Mouse (Mus musculus) retina, postnatal 7 days (tissue): ENCODE results near the gene Cyth1.

Source experiments
- DNase-seq: peaks from one replicate; pipeline ENCODE4 v3.0.0-alpha.2; 2012; ENCODE audit warnings: low read depth, low spot score

Gene Cyth1

DNA sequence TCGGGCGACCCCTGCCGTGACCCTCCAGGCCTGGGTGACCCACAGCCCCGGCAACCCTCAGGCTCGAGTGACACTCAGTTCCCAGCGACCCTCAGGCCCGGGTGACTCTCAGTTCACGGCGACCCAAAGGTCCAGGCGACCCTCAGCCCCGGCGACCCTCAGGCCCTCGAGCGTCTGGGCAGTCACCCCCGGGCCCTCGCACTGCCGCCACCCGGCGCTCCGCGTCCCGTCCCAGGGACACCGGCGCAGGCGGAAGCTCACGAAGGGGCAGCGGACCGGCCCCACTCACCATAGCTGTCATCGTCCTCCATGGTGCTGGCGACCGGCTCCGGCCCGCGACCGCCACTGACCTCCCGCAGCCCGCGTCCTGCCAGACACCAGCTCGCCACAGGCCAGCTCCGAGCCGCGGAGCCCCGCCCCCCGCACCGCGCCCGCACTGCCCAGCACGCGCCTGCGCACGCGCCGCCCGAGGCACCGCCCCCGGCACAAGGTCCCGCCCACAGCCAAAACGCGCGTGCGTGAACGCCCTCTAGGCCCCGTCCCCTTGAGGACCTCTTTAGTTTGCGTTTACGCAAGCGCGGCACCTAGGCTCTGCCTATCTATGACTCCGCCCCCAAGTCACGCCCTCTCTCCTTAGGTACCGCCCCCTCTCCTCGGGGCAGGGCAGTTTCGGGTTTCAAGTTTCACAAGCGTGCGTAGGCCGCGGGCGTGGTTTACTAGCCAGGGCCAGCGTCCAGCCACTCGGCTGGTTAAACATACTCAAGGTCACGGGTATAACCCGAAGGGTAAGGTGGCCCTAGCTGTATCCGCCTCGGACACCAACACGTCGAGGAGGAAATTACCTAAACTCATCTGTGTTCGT lies at the start of gene Cyth1:
TSS of gene Cyth1 (minus strand) at position 443 of the 862 bp plus-strand sequence.
- peak; percentile 94 for DNase-seq

DNA sequence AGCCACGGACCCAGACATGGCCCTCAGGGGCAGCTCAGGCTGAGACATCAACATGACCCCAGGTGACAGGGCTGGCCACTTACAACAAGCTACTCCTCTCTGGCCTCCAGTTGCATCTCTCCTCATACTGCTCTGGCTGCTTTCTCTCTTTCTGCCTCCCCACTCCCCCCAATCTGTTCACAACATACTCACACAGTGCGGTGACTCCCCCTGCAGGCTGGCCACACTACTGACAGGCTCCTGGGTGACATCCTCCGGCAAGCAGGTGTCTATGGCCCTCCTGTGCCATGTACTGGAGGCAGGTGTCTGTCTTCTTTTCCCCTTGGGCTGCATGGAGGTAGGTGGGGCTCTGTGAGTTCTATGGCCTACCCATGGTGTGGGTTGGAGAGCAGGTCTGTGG lies 49.6 kb upstream of the Cyth1 start:
- DNase-seq: no peak

DNA sequence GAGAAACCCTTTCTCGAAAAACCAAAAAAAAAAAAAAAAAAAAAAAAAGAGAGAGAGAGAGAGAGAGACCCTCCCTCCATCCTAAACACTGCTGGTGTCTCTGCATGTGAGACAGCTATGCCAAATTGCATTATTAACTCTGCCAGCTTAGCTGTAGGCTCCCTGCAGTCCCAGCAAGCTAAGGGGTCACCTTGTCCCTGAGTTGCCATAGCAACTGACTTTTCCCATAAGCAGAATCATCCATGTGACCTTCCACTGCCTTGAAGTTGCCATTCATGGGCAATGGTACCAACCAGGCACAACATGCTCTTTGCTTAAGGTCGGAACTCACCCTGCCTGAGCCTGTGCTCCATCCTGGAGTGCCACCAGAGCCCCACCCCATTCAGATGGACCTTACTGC lies 46.6 kb upstream of the Cyth1 start:
- no peak for DNase-seq

DNA sequence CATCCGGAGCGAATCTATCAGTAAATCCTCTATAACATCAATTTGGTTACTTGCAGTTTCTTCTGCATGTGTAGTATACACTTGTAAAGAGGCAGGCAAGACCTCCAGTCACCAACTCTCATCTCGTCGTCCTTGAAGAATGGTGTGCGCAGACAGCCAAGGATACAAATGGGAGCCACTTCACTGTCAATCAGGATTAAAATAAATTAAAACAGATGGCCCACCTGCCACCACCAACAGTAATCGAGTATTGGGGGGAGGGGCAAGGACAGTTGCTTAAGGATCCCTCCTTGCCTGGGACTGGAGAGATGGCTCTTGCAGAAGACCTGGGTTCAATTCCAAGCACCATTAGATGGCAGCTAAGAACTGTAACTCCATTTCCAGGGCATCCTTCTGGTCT lies 44.3 kb upstream of the Cyth1 start:
- no peak for DNase-seq

DNA sequence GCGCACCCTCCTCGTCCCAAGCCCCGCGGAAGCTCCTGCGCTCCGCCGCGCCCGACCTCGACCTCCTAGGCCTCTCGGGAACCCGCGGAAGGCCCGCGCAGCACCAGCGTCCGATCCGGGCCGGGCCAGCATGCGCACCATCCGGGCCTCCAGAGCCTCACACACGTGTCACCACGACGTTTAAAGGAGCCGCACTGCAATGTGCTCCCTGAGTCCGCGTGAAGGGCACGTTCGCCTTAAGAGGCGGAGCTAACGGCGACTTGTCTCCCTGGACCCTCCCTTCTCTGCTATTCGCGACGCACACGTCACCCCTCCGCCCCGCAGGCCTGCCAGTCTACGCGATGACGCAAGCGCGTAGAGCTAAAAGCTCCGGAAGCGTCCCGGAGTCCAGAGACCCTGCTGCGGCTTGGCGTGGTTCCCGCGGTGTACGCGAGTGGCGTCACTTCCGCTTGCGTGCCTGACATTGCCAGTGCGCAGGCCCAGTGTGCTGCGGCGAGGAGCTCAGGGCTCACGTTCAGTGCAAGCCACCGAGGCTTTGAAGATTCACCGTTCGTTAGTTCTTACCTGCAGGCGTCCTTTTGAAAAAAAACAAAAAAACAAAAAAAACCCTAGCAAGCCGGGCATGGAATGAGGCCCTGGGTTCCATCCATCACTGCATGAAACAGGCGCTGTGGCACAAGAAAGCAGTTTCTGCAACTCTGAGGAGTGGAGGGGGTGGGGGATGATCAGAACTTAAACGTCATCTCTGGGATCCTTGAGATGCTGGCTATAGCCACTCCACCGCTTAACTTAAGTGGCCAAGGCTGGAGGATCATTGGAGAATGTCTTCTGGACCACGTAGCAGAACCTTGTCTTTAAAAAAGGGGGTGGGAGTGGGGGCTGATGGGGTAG lies 41.9 kb upstream of the Cyth1 start, which contains the start of gene Usp36:
TSS of gene Usp36 (minus strand) at position 246 of the 891 bp plus-strand sequence.
- peak; percentile 100 for DNase-seq

DNA sequence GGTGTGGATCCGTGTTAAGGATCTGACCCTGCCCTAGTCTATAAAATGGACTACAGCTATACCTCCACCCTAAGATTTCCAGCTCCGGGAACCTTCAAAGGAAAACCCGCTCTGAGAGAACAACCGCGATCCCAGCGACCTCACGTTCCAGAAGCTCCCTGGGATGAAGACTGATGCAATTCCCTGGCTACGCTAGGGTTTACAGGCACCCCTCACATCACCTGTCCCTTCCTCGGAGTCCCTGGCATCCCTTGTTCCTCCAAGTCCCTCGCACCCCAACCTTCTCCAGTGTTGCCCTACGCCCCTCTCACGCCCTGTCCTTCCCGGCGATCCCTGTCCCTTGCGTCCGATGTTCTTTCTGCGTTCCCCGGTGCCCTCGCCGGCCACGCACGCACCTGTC lies 41.2 kb upstream of the Cyth1 start:
- DNase-seq: no peak

DNA sequence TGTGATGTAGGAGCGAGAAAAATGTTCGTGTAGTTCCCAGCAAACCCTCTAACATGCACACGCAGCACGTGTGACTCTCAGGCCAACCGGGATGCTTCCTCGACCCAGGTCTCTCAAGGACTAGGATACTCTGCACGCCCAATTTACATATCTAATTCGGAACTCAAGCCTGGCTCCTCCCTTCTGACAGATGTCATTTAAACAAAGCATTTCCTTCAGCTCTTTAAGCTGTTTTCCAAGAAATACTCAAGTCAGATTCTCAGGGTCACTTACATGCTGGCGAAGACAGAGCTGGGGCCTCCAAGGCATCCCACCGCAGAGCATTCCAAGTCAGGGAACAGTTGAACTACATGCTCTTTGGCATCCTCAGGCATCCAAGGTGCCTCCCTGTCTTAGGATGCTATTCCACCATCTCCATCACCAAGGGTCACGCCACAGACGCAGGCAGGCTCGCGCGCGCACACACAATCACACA lies 40.7 kb upstream of the Cyth1 start:
- DNase-seq: no peak

DNA sequence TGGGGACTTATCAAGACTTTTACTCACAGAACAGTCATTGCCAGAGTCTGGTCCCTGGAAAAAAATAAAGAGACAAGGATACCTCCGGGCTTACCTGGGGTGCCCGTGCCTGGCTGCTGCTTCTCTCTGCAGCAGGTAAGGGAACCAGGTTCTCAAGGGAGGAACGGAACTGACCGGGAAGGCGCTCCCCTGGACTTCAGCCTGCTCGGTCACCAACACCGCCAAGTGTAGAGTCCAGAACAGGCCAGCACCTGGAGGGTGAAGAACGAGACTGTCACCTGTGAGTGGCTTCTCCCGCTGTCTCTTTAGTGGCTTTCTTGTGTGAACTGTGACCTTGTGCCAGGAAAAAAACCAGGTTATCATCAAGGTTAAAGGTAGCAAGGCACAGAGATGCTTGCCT lies 39.2 kb upstream of the Cyth1 start:
- no peak for DNase-seq

DNA sequence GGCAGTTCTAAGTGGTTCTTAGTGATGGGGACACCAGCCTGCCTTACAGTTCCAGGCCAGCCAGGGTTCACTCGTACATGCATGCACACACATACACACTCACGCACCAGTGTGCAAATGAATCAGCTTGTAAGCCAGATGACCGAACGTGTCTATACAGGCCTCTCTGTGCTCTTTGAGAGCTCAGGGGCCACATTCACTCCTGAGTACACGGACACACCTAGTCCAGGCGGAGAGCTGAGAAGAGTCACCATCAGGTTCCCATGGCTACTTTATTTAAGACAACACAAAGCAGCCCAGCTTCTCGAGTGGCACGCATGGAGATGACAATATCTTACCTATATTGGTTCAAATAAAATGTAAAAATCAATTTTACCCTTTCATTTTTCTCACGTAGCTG lies 38.0 kb upstream of the Cyth1 start:
- no peak for DNase-seq

DNA sequence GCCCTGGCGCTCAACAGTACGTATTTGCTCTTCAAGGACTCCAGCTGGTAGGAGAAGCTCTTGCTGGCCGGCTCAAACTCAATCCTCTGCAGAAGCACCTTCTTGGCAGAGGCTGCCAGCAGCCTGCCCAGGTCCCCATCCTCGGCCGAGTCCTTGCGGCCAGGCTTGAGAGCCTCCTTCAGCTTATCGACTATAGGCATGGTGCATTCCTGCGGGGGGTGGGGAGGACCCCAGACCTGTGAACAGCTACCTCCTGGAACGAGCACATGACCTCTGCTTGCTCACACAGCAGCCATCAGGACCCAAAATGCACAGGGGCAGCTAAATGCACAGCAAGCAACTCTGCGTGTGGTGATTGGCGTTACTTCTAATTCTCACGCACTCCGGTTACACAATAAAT lies 37.4 kb upstream of the Cyth1 start:
- no peak for DNase-seq

DNA sequence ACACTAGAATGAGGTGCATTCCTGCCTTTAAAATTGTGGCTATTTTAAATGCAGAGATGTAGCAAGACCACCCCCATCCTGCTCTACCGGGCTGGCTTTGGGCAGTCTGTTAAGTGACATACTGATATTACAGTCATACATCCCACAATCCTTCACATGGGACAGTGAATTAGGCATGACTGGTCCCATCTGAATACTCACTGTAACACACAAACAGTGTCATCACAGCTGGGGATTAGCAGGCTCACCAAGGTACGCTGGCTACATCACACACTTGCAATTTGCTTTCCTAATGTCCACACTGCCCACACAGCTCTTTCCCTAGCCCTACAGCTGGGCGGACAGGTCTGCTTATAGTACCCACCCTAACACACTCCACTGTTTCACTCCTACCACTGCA lies 31.8 kb upstream of the Cyth1 start:
- DNase-seq: no peak

DNA sequence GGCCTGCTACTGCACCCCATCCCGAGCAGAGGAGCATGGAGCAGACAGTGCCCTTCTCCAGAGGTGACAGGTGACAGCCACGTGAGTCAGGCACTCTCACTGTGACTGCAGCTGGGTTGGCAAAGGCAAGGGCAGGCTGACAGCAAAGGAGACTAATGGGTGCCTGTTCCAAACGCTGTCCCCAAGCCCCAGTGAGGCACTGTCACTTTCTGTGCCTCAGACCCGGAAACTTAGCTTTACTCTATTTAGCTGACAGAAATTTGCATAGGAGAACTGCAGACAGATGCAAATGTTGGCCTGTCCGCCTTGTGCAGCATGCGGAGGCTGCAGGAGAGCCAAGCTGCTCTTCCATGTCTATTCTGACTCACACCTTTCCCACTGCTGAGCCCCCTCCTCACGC lies 27.9 kb upstream of the Cyth1 start:
- no peak for DNase-seq

DNA sequence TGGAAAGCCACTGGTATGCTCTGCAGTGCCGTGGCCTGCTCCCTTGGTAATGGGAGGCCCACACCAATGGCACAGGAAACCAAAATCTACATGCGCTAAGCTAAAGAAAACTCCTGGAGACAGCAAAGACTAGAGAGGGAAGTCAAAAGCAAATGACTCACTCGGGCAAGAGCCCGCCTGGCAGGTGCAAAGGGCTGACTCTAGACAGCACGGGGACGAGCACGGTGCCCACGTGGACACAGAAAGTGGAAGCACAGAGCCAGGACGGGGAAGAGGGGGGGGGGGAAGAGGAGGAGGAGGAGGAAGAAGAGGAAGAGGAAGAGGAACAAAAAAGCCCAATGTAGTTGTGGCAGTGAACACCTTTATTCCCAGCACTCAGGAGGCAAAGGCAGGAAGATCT lies 26.7 kb upstream of the Cyth1 start:
- DNase-seq: no peak

DNA sequence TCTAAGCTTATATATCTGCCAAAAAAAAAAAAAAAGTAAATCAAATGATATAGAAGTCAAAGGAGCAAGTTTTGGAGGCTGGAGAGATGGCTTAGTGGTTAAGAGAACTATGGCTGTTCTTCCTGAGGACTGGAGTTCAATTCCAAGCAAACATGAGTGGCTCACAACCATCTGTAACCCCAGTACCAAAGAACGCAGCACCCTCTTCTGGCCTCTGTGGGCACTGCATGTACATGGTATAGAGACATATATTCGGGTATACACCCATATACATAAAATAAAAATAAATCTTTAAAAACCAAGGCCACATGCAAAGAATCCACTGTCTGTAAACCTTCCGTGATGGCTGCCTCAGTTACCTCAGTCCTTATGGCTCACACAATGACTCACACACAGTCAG lies 21.4 kb upstream of the Cyth1 start:
- no peak for DNase-seq

DNA sequence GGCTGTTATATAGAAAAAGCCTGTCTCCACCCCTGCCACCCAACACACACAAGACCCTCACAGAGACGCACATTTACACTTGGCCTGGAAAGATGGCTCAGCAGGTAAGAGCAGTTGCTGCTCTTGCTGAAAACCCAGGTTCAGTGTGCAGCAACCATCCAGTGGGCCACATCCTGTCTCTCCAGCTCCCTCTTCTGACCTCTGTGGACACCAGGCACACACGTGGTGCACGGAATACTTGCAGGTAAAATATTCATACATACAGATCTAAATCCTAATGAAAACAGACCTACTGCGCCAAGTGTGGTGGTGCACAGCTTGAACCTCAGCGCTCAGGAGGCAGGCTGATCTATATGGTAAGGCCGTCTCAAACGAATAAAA lies 18.3 kb upstream of the Cyth1 start:
- DNase-seq: no peak

DNA sequence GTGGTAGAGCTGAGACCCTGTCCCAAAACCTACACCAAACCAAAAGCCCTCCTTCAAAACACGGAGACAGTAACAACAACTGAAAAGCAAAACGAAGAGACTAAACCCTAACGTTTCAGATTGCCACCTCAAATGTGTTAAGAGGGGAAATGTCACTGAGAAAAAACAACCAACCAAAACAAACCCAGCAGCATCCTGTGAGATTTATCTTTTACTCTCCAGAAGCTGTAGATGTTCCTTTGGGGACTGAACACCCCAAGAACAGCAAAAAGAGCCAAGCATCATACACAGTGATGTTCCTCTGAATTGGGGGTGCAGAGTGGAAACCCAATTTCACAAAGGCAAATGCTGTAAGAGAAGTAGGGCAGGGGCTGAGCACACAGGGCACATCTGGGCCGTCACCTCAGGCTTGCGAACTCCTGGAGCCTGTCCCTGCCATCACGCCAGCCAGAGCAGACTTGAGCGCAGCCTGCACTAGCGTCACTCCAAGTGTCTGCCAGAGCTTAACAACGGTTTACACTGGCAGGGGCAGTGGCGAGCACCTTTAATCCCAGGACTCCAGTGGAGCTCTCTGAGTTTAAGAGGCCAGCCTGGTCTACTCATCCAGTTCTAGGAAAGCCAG lies 17.8 kb upstream of the Cyth1 start:
- DNase-seq: no peak

DNA sequence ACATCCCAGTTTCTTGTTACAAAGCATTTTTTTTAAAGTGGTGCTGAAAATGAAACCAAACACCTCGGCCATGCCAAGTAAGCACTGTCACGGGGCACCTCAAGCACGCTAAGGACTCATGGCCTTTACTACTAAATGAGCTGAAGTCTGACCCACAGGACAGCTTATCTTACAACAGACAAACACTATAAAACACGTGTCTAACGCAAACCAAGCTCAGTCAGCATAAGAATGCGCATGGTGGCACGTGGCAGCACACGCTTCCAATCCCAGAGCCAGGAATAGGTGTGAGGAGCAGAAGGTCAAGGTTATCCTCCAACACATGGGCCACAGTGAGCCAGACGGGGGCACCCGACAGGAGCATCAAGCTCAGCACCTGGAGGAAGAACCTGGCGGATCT lies 17.2 kb upstream of the Cyth1 start:
- no peak for DNase-seq

DNA sequence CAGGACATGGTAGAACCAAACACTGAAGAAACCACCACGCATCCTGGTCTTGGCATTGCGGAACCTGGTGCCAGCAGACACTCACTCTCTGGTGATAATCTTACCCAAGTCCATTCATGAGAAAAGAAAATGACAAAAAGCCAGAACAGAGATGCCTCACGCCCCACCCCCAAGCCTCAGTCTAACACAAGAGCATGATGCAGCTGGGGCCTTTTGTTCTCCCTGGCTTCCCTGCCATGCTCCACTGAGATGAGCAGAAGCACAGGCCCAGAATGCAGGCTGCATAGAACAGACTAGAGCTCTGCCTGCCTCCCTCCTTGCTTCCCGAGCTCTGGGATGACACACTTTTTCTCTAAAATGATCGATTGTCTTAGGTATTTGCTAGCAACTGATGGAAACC lies 14.8 kb upstream of the Cyth1 start:
- no peak for DNase-seq

DNA sequence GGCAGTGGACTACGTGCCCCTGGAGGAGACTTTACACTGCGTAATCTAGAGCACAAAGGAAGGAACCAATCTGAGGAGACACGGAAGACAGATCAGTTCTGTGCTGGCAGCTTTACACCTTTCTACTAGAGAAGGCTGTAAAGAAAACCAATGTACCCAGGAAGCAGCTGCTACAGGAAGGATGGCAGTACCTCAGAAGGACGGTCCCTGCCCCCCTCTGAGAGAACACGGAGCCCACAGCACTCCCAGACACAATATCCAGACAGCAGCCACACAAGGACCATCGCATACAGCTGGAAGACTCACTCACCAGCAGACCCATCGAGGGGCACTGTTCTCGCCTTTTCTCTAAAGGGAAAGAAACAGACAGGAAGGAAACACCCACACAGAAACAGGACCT lies 11.7 kb upstream of the Cyth1 start:
- no peak for DNase-seq

DNA sequence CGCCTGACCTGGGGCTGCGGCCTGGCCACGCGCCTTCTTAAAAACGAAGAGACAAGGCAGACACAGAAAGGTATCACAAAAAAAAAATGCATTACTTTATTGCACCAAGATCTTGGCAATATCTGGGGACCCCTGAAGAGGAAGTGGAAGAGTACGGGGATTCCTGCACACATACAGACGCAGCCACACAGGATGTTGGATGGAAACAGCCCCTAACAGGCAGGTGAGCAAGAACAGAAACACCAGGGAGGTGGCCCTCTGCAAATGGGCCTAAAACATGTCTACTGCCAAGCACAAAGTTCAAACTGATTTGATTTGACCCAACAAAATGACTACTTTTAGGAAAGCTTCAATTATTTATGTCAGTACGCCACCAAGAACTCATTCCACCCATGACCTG lies 11.2 kb upstream of the Cyth1 start:
- no peak for DNase-seq

DNA sequence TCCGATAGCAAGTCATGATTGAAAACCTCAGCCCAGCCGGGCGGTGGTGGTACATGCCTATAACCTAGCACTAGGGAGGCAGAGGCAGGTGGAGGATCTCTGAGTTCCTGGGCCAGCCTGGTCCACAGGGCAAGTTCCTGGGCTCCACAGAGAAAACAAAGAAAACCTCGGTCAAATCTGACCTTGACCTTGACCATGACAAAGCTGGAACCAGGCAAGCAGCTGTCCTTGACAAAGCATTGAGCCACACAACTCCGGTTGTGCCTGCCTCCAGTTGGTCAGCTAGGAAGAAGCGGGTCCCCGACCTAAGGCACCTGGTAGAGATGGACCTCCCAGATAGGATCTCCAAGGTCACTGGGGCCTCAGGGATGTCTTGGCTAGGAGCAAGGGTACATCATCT lies 8.0 kb upstream of the Cyth1 start:
- no peak for DNase-seq
